Mouse (Mus musculus): ENCODE results near the gene Bcat2. TPM values are rescaled to one million over a fixed set of nuclear protein-coding genes. Genes with fewer than 3 reads are reported as not detected.
"Not testable (repeated sequence)": the region's sequence is repeated elsewhere in the genome, so short reads cannot be mapped to it uniquely, and the experiment has no call there.

Gene Bcat2
- polyA plus RNA-seq, 1 experiment from 2014 or later = 72.0 TPM

GRCm38 (mm10) chr7:45524841-45525621, 44.9 kb upstream of the Bcat2 start:
- ATAC-seq (ENCODE audit: insufficient number of reproducible peaks, insufficient read depth, low FRiP score, low read depth) = peak; percentile 29; the same call in 1 of the 2 replicates
- H3K4me1 ChIP-seq (ENCODE audit: control insufficient read depth in 2 of 2, insufficient read depth in 2 of 2, low read length in 2 of 2) = peaks cover 22 to 37% of the 10 kb centered on the region in 2 experiments
- 3% methylated on average over 12 of the region's 12 CpGs for WGBS

GRCm38 (mm10) chr7:45525809-45526473, 44.0 kb upstream of the Bcat2 start, which contains the start of the genes Ppp1r15a and Plekha4:
Gene Ppp1r15a (minus strand): TSS chr7:45526268.
Gene Plekha4 (plus strand): TSS chr7:45526330.
- Histone ChIP-seq H3K4me3 (ENCODE audit: control insufficient read depth in 1 of 2, insufficient read depth in 1 of 2, low read depth in 1 of 2, low read length in 2 of 2) (peak within 1 kb of the TSS; percentile 65 to 77), H3K9ac (ENCODE audit: low read length) (peak within 1 kb of the TSS; percentile 94), H3K4me2 (ENCODE audit: low read length) (peak within 1 kb of the TSS; percentile 82), H3K36me3 (ENCODE audit: control insufficient read depth, insufficient read depth, low read length) (peaks cover 22% of the 10 kb centered on the region), H3K4me1 (ENCODE audit: control insufficient read depth in 2 of 2, insufficient read depth in 2 of 2, low read length in 2 of 2) (peaks cover 29 to 46% of the 10 kb centered on the region in 2 experiments), H3K27ac (replicated peaks in 1 of 2; ENCODE audit: control insufficient read depth in 1 of 2, insufficient read depth in 1 of 2, low read depth in 2 of 2, low read length in 2 of 2) (peak within 1 kb of the TSS; percentile 87 to 98), H3K27me3 (ENCODE audit: control insufficient read depth, insufficient read depth, low read length) (no peaks in the 10 kb centered on the region), H3K9me3 (ENCODE audit: control insufficient read depth, low read length) (no peaks in the 10 kb centered on the region)
- WGBS = under 1% methylated on average over 54 of the region's 54 CpGs
- ATAC-seq (ENCODE audit: insufficient number of reproducible peaks, insufficient read depth, low FRiP score, low read depth) = peak; percentile 75

More at GRCm38 (mm10) chr7:45524841-45525621, 44.9 kb upstream of the Bcat2 start:
- Histone ChIP-seq H3K36me3 (ENCODE audit: control insufficient read depth, insufficient read depth, low read length) (peaks cover 22% of the 10 kb centered on the region), H3K9me3 (ENCODE audit: control insufficient read depth, low read length) (no peaks in the 10 kb centered on the region), H3K27ac (replicated peaks in 1 of 2; ENCODE audit: control insufficient read depth in 1 of 2, insufficient read depth in 1 of 2, low read depth in 2 of 2, low read length in 2 of 2) (peak overlapping the region; percentile 87 to 98), H3K4me3 (ENCODE audit: control insufficient read depth in 1 of 2, insufficient read depth in 1 of 2, low read depth in 1 of 2, low read length in 2 of 2) (peak overlapping the region; percentile 65 to 77), H3K27me3 (ENCODE audit: control insufficient read depth, insufficient read depth, low read length) (no peaks in the 10 kb centered on the region), H3K9ac (ENCODE audit: low read length) (peak overlapping the region; percentile 94), H3K4me2 (ENCODE audit: low read length) (peak overlapping the region; percentile 82)

- Histone ChIP-seq H3K36me3 (ENCODE audit: control insufficient read depth, insufficient read depth, low read length) (peaks cover 22% of the 10 kb centered on the region), H3K27me3 (ENCODE audit: control insufficient read depth, insufficient read depth, low read length) (no peaks in the 10 kb centered on the region), H3K4me3 (ENCODE audit: control insufficient read depth in 1 of 2, insufficient read depth in 1 of 2, low read depth in 1 of 2, low read length in 2 of 2) (peak overlapping the region; percentile 65 to 77), H3K4me1 (ENCODE audit: control insufficient read depth in 2 of 2, insufficient read depth in 2 of 2, low read length in 2 of 2) (peaks cover 29 to 46% of the 10 kb centered on the region in 2 experiments), H3K27ac (replicated peaks in 1 of 2; ENCODE audit: control insufficient read depth in 1 of 2, insufficient read depth in 1 of 2, low read depth in 2 of 2, low read length in 2 of 2) (peak overlapping the region; percentile 87 to 98), H3K4me2 (ENCODE audit: low read length) (peak overlapping the region; percentile 82), H3K9me3 (ENCODE audit: control insufficient read depth, low read length) (no peaks in the 10 kb centered on the region), H3K9ac (ENCODE audit: low read length) (peak overlapping the region; percentile 94)
- no peak for ATAC-seq (ENCODE audit: insufficient number of reproducible peaks, insufficient read depth, low FRiP score, low read depth)
- 17% methylated on average over 7 of the region's 7 CpGs for WGBS
Measured at GRCm38 (mm10) chr7:45526474-45527120, 43.4 kb upstream of the Bcat2 start.

- not testable (repeated sequence) for H3K4me3 ChIP-seq (ENCODE audit: control insufficient read depth in 1 of 2, insufficient read depth in 1 of 2, low read depth in 1 of 2, low read length in 2 of 2); ATAC-seq (ENCODE audit: insufficient number of reproducible peaks, insufficient read depth, low FRiP score, low read depth); H3K4me2 ChIP-seq (ENCODE audit: low read length); H3K27me3 ChIP-seq (ENCODE audit: control insufficient read depth, insufficient read depth, low read length); H3K9me3 ChIP-seq (ENCODE audit: control insufficient read depth, low read length); H3K9ac ChIP-seq (ENCODE audit: low read length)
- 84% methylated on average over 6 of the region's 6 CpGs for WGBS
- H3K27ac ChIP-seq (replicated peaks in 1 of 2; ENCODE audit: control insufficient read depth in 1 of 2, insufficient read depth in 1 of 2, low read depth in 2 of 2, low read length in 2 of 2) = 0 out of 4 replicates have a peak overlapping the region, but pooled peaks of 1 of the 2 experiments have one; percentile 98
- peaks cover 22% of the 10 kb centered on the region for H3K36me3 ChIP-seq (ENCODE audit: control insufficient read depth, insufficient read depth, low read length)
- H3K4me1 ChIP-seq (ENCODE audit: control insufficient read depth in 2 of 2, insufficient read depth in 2 of 2, low read length in 2 of 2) = peaks cover 27 to 44% of the 10 kb centered on the region in 2 experiments
Measured at GRCm38 (mm10) chr7:45527169-45527568, 42.8 kb upstream of the Bcat2 start.

- Histone ChIP-seq H3K9ac (ENCODE audit: low read length) (peak overlapping the region; percentile 34; the same call in 1 of the 2 replicates), H3K36me3 (ENCODE audit: control insufficient read depth, insufficient read depth, low read length) (peaks cover 3% of the 10 kb centered on the region; the same call in 1 of the 2 replicates), H3K4me3 (ENCODE audit: control insufficient read depth in 1 of 2, insufficient read depth in 1 of 2, low read depth in 1 of 2, low read length in 2 of 2) (no peak overlapping the region), H3K9me3 (ENCODE audit: control insufficient read depth, low read length) (no peaks in the 10 kb centered on the region), H3K27ac (replicated peaks in 1 of 2; ENCODE audit: control insufficient read depth in 1 of 2, insufficient read depth in 1 of 2, low read depth in 2 of 2, low read length in 2 of 2) (0 out of 4 replicates have a peak overlapping the region, but pooled peaks of 1 of the 2 experiments have one; percentile 44), H3K4me1 (ENCODE audit: control insufficient read depth in 2 of 2, insufficient read depth in 2 of 2, low read length in 2 of 2) (peaks cover 23 to 29% of the 10 kb centered on the region in 2 experiments), H3K27me3 (ENCODE audit: control insufficient read depth, insufficient read depth, low read length) (no peaks in the 10 kb centered on the region), H3K4me2 (ENCODE audit: low read length) (peak overlapping the region; percentile 26; the same call in 1 of the 2 replicates)
- ATAC-seq (ENCODE audit: insufficient number of reproducible peaks, insufficient read depth, low FRiP score, low read depth) = no peak
- 10% methylated on average over 6 of the region's 6 CpGs for WGBS
Measured at GRCm38 (mm10) chr7:45529461-45529860, 40.5 kb upstream of the Bcat2 start.

GRCm38 (mm10) chr7:45530643-45531042, 39.3 kb upstream of the Bcat2 start:
- H3K9ac ChIP-seq (ENCODE audit: low read length) = no peak overlapping the region
- H3K27ac ChIP-seq (replicated peaks in 1 of 2; ENCODE audit: control insufficient read depth in 1 of 2, insufficient read depth in 1 of 2, low read depth in 2 of 2, low read length in 2 of 2) = no peak overlapping the region
- H3K9me3 ChIP-seq (ENCODE audit: control insufficient read depth, low read length) = no peaks in the 10 kb centered on the region
- H3K4me2 ChIP-seq (ENCODE audit: low read length) = no peak overlapping the region
- WGBS = 41% methylated on average over 2 of the region's 2 CpGs
- no peaks in the 10 kb centered on the region for H3K27me3 ChIP-seq (ENCODE audit: control insufficient read depth, insufficient read depth, low read length)
- peaks cover 15 to 18% of the 10 kb centered on the region in 2 experiments for H3K4me1 ChIP-seq (ENCODE audit: control insufficient read depth in 2 of 2, insufficient read depth in 2 of 2, low read length in 2 of 2)
- ATAC-seq (ENCODE audit: insufficient number of reproducible peaks, insufficient read depth, low FRiP score, low read depth) = no peak
- no peaks in the 10 kb centered on the region for H3K36me3 ChIP-seq (ENCODE audit: control insufficient read depth, insufficient read depth, low read length)
- no peak overlapping the region for H3K4me3 ChIP-seq (ENCODE audit: control insufficient read depth in 1 of 2, insufficient read depth in 1 of 2, low read depth in 1 of 2, low read length in 2 of 2)

GRCm38 (mm10) chr7:45535676-45536075, 34.3 kb upstream of the Bcat2 start:
- Histone ChIP-seq H3K9me3 (ENCODE audit: control insufficient read depth, low read length) (no peaks in the 10 kb centered on the region), H3K36me3 (ENCODE audit: control insufficient read depth, insufficient read depth, low read length) (no peaks in the 10 kb centered on the region), H3K4me3 (ENCODE audit: control insufficient read depth in 1 of 2, insufficient read depth in 1 of 2, low read depth in 1 of 2, low read length in 2 of 2) (no peak overlapping the region), H3K4me2 (ENCODE audit: low read length) (no peak overlapping the region), H3K27me3 (ENCODE audit: control insufficient read depth, insufficient read depth, low read length) (no peaks in the 10 kb centered on the region), H3K27ac (replicated peaks in 1 of 2; ENCODE audit: control insufficient read depth in 1 of 2, insufficient read depth in 1 of 2, low read depth in 2 of 2, low read length in 2 of 2) (no peak overlapping the region), H3K9ac (ENCODE audit: low read length) (no peak overlapping the region), H3K4me1 (ENCODE audit: control insufficient read depth in 2 of 2, insufficient read depth in 2 of 2, low read length in 2 of 2) (peaks cover 3 to 9% of the 10 kb centered on the region in 2 experiments; a peak in 3 of 4 replicates)
- ATAC-seq (ENCODE audit: insufficient number of reproducible peaks, insufficient read depth, low FRiP score, low read depth) = no peak
- 82% methylated on average over 1 of the region's 1 CpGs for WGBS

Data from heart, embryonic 14.5 days (tissue).